Mouse (Mus musculus): ENCODE results near the gene Cd38. TPM values are rescaled to one million over a fixed set of nuclear protein-coding genes. Genes with fewer than 3 reads are reported as not detected.
"Not testable (repeated sequence)": the region's sequence is repeated elsewhere in the genome, so short reads cannot be mapped to it uniquely, and the experiment has no call there.

The Cd38 gene
- total RNA-seq, 2 experiments from 2014 or later, result 0.63 to 1.3 TPM

DNA sequence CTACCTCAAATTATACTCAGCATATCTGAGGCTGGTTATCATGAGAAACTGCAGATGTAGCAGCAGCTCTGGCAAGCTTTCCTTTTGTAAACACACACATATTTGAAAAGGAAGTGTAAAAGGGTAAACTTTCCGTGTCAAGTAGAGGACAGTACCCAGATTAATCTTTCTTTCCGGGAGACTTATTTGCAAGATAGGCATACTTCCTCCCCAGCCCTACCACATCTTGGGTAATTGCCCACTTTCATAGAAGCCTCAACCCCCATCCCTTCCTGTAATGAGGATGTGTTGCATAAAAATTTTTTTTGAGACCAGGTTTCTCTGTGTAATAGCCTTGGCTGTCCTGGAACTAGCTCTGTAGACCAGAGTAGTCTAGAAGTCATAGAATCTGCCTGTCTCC is 12.6 kb upstream of the Cd38 start:
- no peak for DNase-seq (ENCODE audit: low spot score in 2 of 2)

GRCm38 (mm10) chr5:43859663-43860062 is 8.7 kb upstream of the Cd38 start:
- DNase-seq (ENCODE audit: low spot score in 2 of 2), result no peak

DNA sequence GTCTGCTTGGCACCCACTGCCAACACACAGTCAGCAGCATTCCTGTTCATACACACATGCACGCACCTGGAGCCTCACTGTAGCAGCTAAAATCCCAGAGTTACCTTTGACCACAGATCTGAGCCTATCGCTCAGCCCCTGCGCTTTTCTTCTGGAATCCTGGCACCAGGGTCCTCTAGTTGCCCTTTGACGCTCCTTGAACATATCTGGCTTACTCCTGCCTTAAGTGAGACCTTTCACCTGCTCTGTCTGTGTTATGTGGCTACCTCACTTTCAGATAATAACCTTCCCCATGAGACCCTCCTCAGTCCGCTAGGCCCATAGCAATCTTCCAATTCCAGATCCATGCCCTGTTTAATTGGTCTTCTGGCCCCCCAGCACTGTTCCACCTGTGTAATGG is 8.3 kb upstream of the Cd38 start:
- no peak for DNase-seq (ENCODE audit: low spot score in 2 of 2)

DNA sequence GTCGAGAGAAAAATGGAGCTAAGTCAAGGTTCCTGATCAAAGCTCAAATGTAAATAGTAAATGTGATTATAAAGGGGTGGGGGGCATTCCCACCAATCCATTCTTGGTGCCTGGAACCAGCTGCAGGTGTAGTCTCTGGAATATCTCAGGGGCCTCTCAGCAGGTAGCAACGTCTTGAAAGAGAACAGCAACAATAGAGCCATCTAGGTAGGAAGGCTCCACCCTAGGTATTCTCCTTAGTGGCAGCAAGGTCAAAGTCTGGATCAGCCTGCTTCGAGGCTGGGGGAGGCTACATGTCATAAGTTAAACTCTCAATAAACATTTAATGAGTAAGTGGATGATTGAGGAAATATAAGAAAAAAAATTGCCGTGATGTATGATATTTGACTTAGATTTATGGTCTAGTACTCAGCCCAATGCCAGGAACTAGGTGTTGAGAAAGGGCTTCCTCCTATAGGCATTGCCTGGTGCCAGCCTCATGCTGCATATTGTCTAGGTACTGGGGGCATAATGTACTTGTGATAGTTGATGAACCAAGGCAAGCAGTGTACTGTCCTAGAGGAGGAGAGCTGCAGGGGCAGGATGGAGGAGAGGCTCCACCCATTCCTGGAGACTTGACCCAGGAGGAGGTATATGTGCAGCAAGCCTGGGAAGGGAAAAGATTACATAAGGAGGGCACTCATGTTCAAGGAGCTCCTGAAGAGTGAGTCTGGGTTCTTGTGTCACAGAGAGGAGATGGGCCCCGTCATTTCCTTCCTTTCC is 7.5 kb upstream of the Cd38 start:
- DNase-seq (ENCODE audit: low spot score in 2 of 2), result no peak

GRCm38 (mm10) chr5:43863642-43864041 is 4.7 kb upstream of the Cd38 start:
- no peak for DNase-seq (ENCODE audit: low spot score in 2 of 2)

- DNase-seq (ENCODE audit: low spot score in 2 of 2), result peak in 1 of 2 experiments; percentile 15
These were observed 3.0 kb upstream of the Cd38 start for GRCm38 (mm10) chr5:43865316-43865715.

- DNase-seq (ENCODE audit: low spot score in 2 of 2), result peak; percentile 39
These were observed 603 bp downstream of the Cd38 start for GRCm38 (mm10) chr5:43868711-43869600.

- DNase-seq (ENCODE audit: low spot score in 2 of 2), result no peak
These were observed 3.5 kb downstream of the Cd38 start for GRCm38 (mm10) chr5:43871845-43872244.

DNA sequence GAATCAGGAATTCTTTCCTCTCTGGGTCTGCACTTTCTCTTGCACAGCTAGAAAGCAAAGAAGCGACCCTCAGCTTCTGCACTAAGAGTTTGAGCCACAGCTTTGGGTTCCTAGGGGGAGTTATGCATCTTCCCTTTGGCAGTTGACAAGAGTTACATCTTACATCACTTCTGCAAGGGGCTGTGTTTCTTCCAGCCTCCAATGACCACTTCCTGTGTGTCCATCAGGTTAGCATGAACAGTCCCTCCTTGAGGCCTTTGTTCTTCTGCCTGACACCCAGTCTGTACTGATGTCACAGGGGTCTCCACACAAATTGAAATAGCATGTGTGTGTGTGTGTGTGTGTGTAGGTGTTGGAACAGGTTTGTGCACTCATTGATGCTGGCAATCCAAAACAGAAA is 4.3 kb downstream of the Cd38 start:
- no peak for DNase-seq (ENCODE audit: low spot score in 2 of 2)

DNA sequence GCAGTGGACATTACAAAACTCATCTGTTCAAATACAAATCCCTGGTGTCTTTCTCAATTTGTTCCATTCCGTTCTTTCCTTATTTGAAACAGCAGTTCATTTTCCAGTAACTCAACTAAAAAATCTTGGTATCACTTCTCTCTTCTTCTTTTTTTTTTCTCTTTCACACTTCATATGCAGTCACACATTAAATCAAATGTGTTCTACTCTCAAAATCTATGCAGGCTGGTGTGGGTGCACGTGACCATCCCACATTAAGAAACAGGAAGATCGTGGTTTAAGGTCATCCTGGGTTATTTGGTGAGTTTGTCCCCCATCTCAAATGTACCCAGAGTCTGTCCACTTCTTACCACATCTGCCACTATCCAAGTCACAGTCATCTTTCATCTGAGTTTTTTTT is 13.7 kb downstream of the Cd38 start:
- no peak for DNase-seq (ENCODE audit: low spot score in 2 of 2)

DNA sequence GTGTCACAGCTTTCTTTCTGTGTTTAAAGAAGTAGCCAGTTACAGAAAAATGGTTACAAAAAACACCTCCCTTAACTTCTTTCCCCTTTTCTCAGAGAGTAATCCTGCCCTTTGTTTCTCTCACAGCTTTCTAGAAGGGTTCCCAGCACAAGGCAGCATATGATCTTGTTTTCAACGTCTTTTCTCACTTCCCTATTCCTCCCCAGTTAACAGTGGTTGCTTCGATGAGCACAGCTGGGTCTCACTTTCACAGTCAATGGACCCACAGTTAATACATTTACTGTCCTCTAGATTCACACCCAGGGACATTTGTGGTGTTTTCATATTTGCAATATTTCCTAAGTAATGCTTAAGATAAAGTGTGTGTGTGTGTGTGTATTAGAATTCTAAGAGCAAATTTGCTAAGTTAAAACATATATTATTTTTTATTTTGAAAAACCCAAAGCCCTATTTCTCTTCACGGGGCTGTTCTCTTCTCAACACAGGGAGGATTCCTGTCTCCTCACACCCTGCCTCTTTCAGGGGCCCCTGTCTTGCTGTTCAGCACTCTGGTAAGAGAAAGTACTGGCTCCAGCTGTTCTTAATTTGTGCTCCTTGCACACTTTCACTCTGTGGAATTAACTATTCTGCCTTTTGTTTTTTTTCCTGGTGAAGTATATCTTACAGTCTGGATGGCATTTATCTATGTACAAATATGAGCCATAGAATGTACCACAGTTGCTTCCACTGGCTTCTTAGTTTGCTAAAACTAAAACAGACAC is 16.9 kb downstream of the Cd38 start:
- no peak for DNase-seq (ENCODE audit: low spot score in 2 of 2)

DNA sequence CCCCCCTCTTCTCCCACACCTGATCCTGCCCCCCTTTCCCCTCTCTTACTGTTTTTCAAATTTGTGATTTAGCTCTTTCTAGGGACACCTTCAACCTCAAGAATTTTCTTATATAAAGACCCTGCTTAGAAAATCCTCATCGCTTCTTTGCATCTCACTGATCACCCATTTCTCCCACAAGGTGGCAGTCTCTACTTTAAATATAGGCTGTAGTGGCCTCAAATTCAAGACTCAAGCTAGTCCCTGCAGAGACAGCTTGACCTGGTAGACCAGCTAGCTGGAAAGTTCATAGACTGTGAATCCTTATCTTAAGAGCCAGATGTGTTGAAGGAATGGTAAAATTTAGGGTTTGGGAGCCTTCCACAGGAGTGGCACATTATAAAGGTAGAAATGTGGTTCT is 24.0 kb downstream of the Cd38 start:
- DNase-seq (ENCODE audit: low spot score in 2 of 2), result peak; percentile 30 to 42

DNA sequence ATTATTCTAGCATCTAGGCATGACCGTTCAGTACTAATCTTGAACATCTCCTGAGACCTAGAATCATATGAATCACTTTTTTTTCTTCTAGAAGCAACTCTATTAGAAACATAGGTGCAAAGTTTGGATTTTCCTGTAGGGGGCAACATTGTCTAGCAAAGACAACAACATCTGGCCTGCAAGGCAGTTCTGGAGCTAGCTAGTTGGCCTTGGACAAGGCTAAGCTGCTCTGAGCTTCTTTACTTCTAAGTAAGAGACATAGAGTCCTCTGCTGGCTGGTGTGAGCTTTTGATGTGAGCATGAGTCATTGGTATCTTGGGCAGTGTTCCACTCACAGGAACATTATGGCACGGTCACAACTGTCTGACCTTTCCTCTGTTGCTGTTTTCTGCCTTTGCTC is 25.8 kb downstream of the Cd38 start:
- peak; percentile 22 to 47 for DNase-seq (ENCODE audit: low spot score in 2 of 2)

GRCm38 (mm10) chr5:43895931-43896330 is 27.6 kb downstream of the Cd38 start:
- no peak for DNase-seq (ENCODE audit: low spot score in 2 of 2)

- no peak for DNase-seq (ENCODE audit: low spot score in 2 of 2)
These were observed 36.3 kb downstream of the Cd38 start for GRCm38 (mm10) chr5:43904685-43905084.

DNA sequence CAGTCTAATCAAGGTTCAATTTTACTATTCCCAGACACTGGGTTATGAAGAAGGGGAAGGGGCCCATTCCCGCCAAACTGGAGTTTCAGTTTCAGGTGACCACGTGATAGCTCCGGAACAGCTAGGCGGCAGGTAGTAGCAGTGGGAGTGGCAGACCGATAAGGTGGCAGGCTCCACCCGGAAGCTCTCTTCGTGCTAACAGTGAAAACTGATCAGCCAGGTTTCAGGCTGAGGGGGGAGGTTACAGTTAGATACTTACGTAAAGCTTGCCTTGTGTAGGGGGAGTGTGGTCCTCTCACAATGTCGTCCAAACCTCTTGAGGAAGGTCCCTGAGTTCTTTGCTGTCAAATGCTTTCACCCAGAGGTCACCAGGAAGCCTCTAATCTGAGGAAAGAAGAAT is 40.9 kb downstream of the Cd38 start:
- DNase-seq (ENCODE audit: low spot score in 2 of 2), result no peak

DNA sequence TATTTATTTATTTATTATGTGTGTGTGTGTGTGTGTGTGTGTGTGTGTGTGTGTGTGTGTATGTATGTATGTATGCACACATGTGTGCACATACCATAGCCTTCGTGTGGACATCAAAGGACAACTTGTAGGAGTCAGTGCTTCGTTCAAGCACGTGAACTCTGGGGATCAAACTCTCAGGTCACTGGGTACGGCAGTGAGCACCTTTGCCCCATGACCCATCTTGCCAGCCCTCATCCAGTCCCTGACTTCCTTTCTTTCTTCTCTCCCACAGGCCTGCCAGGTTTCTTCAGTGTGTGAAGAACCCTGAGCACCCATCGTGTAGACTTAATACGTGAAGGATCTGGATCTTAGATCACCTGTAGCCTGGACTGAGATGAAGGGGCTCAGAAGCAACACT is 41.7 kb downstream of the Cd38 start:
- DNase-seq (ENCODE audit: low spot score in 2 of 2), result no peak

DNA sequence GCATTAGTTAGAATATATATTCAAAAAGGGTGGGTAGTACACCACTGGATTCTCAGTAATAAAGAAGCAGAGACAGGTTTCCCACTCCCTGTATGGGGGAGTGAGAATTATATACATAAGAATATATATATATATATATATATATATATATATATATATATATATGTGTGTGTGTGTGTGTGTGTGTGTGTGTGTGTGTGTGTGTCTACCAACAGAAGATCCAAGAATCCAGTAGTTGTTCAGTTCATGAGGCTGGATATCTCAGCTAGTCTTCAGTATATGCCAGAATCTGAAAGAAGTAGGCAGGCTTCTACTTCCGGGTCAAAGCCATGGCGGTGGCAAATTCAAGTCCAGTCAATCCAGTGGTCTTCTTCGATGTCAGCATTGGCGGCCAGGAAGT is 44.5 kb downstream of the Cd38 start, which contains the start of gene Gm7879:
Gene Gm7879, plus strand, starts transcription at position 301 of the 400 bp plus-strand sequence.
- DNase-seq (ENCODE audit: low spot score in 2 of 2), result not testable (repeated sequence)

GRCm38 (mm10) chr5:43915261-43915886 is 47.0 kb downstream of the Cd38 start:
- no peak for DNase-seq (ENCODE audit: low spot score in 2 of 2)

DNA sequence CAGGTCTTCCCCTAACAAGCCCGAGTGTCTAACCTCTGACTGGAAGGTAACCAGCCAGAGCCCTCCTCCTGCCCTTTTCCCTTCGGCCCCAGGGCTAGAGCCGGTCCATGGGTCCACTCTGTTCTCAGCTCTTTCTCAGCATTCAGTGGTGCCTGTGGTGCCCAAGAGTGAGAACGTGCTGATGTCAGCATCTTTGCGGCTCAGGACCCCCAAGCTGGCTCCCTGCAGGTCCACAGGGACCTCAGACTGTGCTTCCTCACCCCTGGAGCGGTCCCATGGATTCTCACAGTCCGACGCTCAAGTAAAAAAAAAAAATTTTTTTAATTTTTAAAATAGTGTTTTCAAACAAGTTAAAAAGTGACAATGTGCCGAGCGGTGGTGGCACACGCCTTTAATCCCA is 53.5 kb downstream of the Cd38 start:
- DNase-seq (ENCODE audit: low spot score in 2 of 2), result no peak

- peak; percentile 71 to 84 for DNase-seq (ENCODE audit: low spot score in 2 of 2)
These were observed 55.6 kb downstream of the Cd38 start for GRCm38 (mm10) chr5:43923933-43924332.
